Mouse (Mus musculus): Measurements from ENCODE around the gene Add3.

DNA sequence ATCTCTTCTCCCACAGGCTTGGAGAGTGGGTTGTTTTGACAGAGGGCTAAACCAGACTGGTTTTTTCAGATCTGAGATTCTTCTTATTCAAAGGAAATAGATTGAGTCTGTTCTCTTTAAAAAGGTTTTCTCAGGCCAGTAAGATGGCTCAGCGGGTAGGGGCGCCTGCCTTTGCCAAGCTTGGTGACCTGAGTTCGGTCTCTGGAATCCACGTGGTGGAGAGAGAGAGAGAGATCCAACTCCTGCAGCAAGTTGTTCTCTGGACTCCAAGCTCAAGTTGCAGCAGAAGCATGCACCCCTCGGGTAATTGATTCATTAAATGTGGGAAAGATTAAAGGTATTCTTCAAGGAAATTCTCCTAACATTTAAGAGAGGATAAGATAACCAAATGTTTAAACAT, 16.9 kb upstream of the Add3 start:
- no peak for TF ChIP-seq CTCF (conservative IDR thresholded peaks at IDR 0.05; ENCODE audit: low read length)
- no peak for TF ChIP-seq POU5F1 (IDR thresholded peaks at IDR 0.05; ENCODE audit: borderline replicate concordance, low read length)
- no peak for TF ChIP-seq NANOG (IDR thresholded peaks at IDR 0.05; ENCODE audit: borderline replicate concordance, low read length)

Measured in E14TG2a.4 (cell line).